Mouse (Mus musculus) forebrain, embryonic 16.5 days (tissue): ENCODE results near the gene Sostdc1. TPM values are rescaled to one million over a fixed set of nuclear protein-coding genes. Genes with fewer than 3 reads are reported as not detected.

Experiments
- ATAC-seq: fragments of 200-750 bp; cut with Nextera tagmentation; 2 replicates; pipeline ENCODE4 v1.8.0; 2017; ENCODE audit warnings: mild to moderate bottlenecking, moderate library complexity
- H3K27ac ChIP-seq: fragments of 300-500 bp; sonication (generic); 2 replicates; pipeline ENCODE4 v1.5.1; 2014; ENCODE audit warnings: low read length, control low read depth
- H3K27me3 ChIP-seq: fragments of 300-500 bp; sonication (generic); replicated peaks from 2 replicates; pipeline ENCODE4 v1.6.1; 2014; ENCODE audit warnings: low read length; ENCODE audit not compliant: control insufficient read depth, insufficient read depth
- H3K36me3 ChIP-seq: fragments of 300-500 bp; sonication (generic); 2 replicates; pipeline ENCODE4 v1.6.1; 2014; ENCODE audit not compliant: control insufficient read depth, insufficient read depth
- H3K4me1 ChIP-seq: fragments of 300-500 bp; sonication (generic); replicated peaks from 2 replicates; pipeline ENCODE4 v1.6.1; 2014; ENCODE audit warnings: low read length; ENCODE audit not compliant: control insufficient read depth, insufficient read depth
- H3K4me2 ChIP-seq: fragments of 300-500 bp; sonication (generic); 2 replicates; pipeline ENCODE4 v1.6.1; 2014; ENCODE audit warnings: mild to moderate bottlenecking, low read length, control low read depth
- H3K4me3 ChIP-seq: fragments of 300-500 bp; sonication (generic); replicated peaks from 2 replicates; pipeline ENCODE4 v1.5.1; 2014; ENCODE audit warnings: mild to moderate bottlenecking, low read length, control low read depth
- H3K9ac ChIP-seq: fragments of 300-500 bp; sonication (generic); replicated peaks from 2 replicates; pipeline ENCODE4 v1.6.1; 2014; ENCODE audit warnings: low read depth, low read length, control low read depth
- H3K9me3 ChIP-seq: fragments of 300-500 bp; sonication (generic); 2 replicates; pipeline ENCODE4 v1.6.1; 2016; ENCODE audit warnings: low read length; ENCODE audit not compliant: control insufficient read depth
- whole genome bisulfite sequencing: fragments of 180-500 bp; shearing (Covaris S2); extraction: QIAGEN DNeasy Blood & Tissue Kit; methylation state at CpG from one replicate; pipeline ENCODE4 v1.1.7; 2014; 5-methylcytosine and 5-hydroxymethylcytosine counted together
- polyA plus RNA-seq: library from polyadenylated mRNA; unstranded; fragments of >200 nt; fragmentation: Nextera tagmentation; extraction: Ambion mirVana; gene quantifications from 2 replicates; pipeline ENCODE4 v1.2.1, GENCODE M21; 2015

Sostdc1 gene
- polyA plus RNA-seq: 8.0 and 9.6 TPM in 2 replicates

DNA sequence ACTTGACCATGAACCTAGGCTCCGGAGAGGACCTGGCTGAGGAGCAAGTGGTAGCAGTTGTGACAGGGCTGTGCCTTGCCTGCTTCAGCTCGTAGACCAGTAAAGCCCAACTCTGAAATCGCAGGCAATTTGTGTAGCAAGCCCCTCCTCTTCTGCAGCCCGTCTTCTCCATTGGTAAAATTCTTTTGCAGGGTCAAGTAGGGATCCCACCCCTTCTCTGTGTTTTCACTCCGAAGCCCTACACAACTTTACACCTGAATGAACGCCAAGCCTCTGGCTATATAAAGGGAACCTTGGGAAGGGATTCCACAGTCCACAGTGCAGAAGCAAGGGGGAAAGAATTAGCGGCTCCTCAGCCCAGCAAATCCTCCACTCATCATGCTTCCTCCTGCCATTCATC lies at the start of gene Sostdc1:
TSS of gene Sostdc1 (plus strand) at position 224 of the 400 bp plus-strand sequence.
- peak within 1 kb of the TSS; percentile 32; the same call in 1 of the 2 replicates for H3K9ac ChIP-seq
- 6% methylated on average over 7 of the region's 7 CpGs for WGBS
- H3K27me3 ChIP-seq: 0 out of 2 replicates have a peak, but pooled peaks cover 2% of the 10 kb centered on the region
- H3K9me3 ChIP-seq: no peaks in the 10 kb centered on the region
- 0 out of 2 replicates have a peak within 1 kb of the TSS, but pooled peaks have one; percentile 18 for H3K27ac ChIP-seq
- H3K4me2 ChIP-seq: peak within 1 kb of the TSS; percentile 47
- peaks cover 19% of the 10 kb centered on the region for H3K4me1 ChIP-seq
- peak within 1 kb of the TSS; percentile 29 for H3K4me3 ChIP-seq
- no peaks in the 10 kb centered on the region for H3K36me3 ChIP-seq
- no peak for ATAC-seq

DNA sequence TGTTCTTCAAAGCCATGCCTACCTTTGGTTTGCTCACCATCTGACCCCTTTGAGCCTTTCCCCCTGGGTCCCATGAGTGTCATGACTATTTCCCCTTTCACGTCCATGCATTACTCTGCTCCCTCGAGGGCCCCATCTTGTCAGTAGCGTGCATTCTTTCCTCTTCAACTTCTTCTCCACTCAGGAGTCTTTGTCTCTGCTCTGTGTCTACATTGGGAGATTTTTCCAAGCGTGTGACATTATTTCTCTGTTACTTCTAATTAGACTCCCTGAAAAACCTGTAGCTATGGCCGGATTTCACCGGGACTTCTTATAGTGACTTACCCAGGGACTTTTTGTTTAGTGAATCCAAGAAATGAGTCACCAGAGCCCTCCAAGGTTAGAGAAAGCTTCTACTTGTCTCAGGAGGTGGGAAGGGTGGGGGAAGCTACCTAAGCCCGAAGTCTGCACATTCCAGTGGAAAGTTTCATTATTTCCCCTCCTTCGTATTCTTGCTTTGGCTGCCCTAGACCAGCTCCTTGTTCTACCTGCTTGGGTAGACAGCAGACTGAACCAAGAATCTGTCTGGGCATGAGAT lies 46.2 kb upstream of the Sostdc1 start:
- Histone ChIP-seq H3K9ac (no peak overlapping the region), H3K27ac (no peak overlapping the region), H3K36me3 (no peaks in the 10 kb centered on the region), H3K4me3 (no peak overlapping the region), H3K4me2 (no peak overlapping the region), H3K9me3 (no peaks in the 10 kb centered on the region), H3K27me3 (no peaks in the 10 kb centered on the region), H3K4me1 (no peaks in the 10 kb centered on the region)
- no peak for ATAC-seq
- WGBS: 88% methylated on average over 8 of the region's 8 CpGs

DNA sequence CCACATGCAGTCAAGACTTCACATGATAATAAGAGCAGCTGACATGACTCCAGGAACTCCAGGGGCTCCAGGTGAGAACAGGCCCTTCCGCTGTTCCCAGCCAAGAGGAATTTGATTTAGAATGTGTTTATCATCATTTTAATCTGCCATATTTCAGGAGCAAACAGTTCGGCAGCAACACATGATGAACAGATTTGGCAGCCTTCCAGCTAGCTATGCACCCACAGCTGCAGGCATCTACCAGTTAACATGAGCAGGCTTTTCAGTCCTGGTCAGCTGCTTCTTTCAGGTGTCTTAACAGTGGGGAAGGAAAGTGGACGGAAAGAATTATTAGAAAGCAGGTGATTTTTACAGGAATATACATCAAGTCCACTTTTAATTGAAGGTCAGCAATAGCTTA lies 39.1 kb upstream of the Sostdc1 start:
- H3K9ac ChIP-seq: no peak overlapping the region
- no peak overlapping the region for H3K4me3 ChIP-seq
- H3K27me3 ChIP-seq: no peaks in the 10 kb centered on the region
- H3K36me3 ChIP-seq: no peaks in the 10 kb centered on the region
- peak; percentile 50; the same call in 1 of the 2 replicates for ATAC-seq
- peaks cover 3% of the 10 kb centered on the region for H3K4me1 ChIP-seq
- H3K27ac ChIP-seq: no peak overlapping the region
- no peak overlapping the region for H3K4me2 ChIP-seq
- WGBS: 60% methylated on average over 3 of the region's 3 CpGs
- H3K9me3 ChIP-seq: no peaks in the 10 kb centered on the region

DNA sequence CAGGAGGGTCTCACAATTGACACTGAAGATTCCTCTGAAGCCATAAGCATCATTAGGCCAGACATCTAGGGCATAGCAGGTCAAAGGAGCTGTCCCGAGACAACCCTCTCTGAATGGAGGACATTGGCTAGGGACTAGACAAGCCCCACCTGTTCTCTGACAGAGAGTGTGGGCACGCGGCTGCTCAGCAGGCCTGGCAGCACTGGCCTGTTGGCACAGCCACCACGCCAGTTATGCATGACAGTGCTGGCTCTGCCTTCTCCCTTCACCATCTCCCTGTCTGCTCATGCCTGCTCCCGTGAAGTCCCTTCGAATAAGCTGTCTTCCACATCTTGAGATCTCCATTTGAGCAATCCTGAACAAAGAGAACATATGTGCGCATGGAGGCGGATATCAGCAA lies 24.3 kb upstream of the Sostdc1 start:
- Histone ChIP-seq H3K27me3 (no peaks in the 10 kb centered on the region), H3K36me3 (no peaks in the 10 kb centered on the region), H3K9ac (no peak overlapping the region), H3K4me3 (no peak overlapping the region), H3K4me1 (no peaks in the 10 kb centered on the region), H3K4me2 (no peak overlapping the region), H3K9me3 (no peaks in the 10 kb centered on the region), H3K27ac (no peak overlapping the region)
- 80% methylated on average over 8 of the region's 8 CpGs for WGBS
- peak; percentile 57 for ATAC-seq

DNA sequence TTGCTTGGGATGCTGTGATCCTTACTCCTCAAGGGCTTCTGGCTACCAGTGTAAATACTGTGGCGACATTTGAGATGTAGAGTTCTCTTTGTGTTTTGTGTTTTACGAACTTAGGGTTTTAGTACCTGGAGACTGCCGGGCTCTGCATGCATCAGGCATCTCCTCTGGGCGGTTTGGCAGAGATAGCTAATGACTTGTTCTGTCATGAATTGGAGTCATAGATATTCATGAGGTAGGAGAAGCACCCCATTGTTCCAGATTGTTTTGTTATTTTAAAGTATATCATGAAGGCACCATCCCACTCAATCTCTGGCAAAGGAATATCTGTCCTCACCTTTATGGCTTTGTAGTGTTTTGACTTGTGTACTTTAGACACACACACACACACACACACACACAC lies 23.5 kb upstream of the Sostdc1 start:
- H3K27me3 ChIP-seq: no peaks in the 10 kb centered on the region
- H3K36me3 ChIP-seq: no peaks in the 10 kb centered on the region
- ATAC-seq: no peak
- no peaks in the 10 kb centered on the region for H3K4me1 ChIP-seq
- no peak overlapping the region for H3K4me3 ChIP-seq
- no peaks in the 10 kb centered on the region for H3K9me3 ChIP-seq
- no peak overlapping the region for H3K4me2 ChIP-seq
- 83% methylated on average over 4 of the region's 4 CpGs for WGBS
- no peak overlapping the region for H3K9ac ChIP-seq
- H3K27ac ChIP-seq: no peak overlapping the region

DNA sequence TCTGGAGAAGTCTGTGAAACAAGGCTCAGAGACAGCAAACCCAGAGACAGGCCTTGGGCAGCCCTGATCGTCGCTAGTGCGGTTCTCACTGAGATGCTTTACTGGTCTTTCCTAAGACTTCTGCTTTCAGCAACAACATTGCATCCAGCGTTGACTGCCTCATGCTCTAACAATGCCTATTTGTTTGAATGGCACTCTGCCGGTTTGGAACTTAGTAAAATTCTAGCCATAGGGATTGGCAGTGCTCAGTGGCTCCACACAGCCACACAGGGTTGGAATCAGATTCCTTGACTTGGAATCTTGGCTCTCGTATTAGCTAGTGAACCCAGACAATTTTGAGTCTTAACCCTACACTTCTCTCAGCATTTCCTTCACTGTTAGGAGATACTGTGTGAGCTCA lies 22.6 kb upstream of the Sostdc1 start:
- Histone ChIP-seq H3K4me1 (no peaks in the 10 kb centered on the region), H3K27ac (no peak overlapping the region), H3K4me3 (no peak overlapping the region), H3K36me3 (no peaks in the 10 kb centered on the region), H3K9ac (no peak overlapping the region), H3K4me2 (no peak overlapping the region), H3K27me3 (no peaks in the 10 kb centered on the region), H3K9me3 (no peaks in the 10 kb centered on the region)
- 73% methylated on average over 6 of the region's 6 CpGs for WGBS
- no peak for ATAC-seq

DNA sequence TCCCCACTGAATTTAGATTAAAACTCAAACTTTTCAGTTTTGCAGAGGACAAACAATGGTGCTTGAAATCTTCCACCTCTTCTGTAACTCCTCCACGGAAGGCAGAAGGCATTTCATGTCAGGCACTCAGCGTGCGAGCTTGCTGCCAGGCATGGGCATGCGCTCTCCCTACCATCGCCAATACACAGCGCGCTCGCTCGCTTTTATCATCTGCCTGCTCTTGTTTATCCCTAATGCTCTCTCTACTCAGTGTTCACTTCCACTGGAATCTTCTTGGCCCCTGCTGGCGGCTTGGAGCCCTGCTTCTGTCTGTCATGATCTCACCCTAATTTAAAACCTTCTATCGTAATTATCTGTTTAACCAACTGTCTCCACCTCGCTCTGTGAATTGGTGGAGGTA lies 11.6 kb upstream of the Sostdc1 start:
- H3K4me1 ChIP-seq: peaks cover 4% of the 10 kb centered on the region; the same call in 1 of the 2 replicates
- WGBS: 53% methylated on average over 12 of the region's 12 CpGs
- 0 out of 2 replicates have a peak overlapping the region, but pooled peaks have one; percentile 5 for H3K4me3 ChIP-seq
- peak overlapping the region; percentile 29 for H3K4me2 ChIP-seq
- H3K27me3 ChIP-seq: no peaks in the 10 kb centered on the region
- ATAC-seq: peak; percentile 94
- no peak overlapping the region for H3K27ac ChIP-seq
- H3K36me3 ChIP-seq: no peaks in the 10 kb centered on the region
- no peaks in the 10 kb centered on the region for H3K9me3 ChIP-seq
- no peak overlapping the region for H3K9ac ChIP-seq

DNA sequence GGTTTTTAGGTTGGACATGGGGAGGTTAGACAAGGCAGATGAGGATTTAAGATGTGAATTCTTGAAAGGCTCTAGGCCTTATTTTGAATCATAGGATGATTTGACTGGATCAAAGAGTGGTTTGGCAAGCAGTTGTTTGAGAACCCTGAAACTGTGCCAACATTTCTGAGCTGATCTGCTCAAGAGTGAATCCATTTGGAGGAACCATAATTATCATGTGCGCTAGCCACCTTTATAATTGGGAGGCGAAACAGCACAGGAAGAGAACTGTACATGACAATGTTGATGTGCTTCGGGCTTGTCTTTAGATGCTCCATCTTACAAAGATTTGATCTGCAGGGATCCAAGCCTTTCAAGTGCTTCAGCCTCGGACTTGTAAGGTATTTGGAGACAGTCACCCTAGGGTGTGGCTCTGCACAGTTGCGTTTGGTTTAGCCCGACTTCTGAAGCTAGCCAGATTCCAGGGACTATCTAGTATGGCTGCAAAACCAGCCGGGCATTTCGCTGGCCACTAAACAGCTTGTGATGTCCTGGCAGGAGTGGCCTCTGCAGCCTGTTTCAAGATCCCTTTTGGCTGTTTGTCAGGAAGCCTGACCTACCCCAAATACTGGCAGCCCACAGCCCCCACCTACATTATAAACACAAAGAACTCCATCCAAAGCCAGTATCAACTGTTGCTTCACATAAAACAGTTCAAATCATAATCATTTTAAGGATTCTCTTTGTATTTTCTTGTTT lies 10.9 kb upstream of the Sostdc1 start:
- Histone ChIP-seq H3K9ac (no peak overlapping the region), H3K4me3 (no peak overlapping the region), H3K36me3 (no peaks in the 10 kb centered on the region), H3K9me3 (no peaks in the 10 kb centered on the region), H3K27ac (no peak overlapping the region), H3K4me1 (peaks cover 4% of the 10 kb centered on the region; the same call in 1 of the 2 replicates), H3K27me3 (no peaks in the 10 kb centered on the region), H3K4me2 (no peak overlapping the region; the same call in 1 of the 2 replicates)
- WGBS: 59% methylated on average over 8 of the region's 8 CpGs
- ATAC-seq: peak; percentile 54; the same call in 1 of the 2 replicates

DNA sequence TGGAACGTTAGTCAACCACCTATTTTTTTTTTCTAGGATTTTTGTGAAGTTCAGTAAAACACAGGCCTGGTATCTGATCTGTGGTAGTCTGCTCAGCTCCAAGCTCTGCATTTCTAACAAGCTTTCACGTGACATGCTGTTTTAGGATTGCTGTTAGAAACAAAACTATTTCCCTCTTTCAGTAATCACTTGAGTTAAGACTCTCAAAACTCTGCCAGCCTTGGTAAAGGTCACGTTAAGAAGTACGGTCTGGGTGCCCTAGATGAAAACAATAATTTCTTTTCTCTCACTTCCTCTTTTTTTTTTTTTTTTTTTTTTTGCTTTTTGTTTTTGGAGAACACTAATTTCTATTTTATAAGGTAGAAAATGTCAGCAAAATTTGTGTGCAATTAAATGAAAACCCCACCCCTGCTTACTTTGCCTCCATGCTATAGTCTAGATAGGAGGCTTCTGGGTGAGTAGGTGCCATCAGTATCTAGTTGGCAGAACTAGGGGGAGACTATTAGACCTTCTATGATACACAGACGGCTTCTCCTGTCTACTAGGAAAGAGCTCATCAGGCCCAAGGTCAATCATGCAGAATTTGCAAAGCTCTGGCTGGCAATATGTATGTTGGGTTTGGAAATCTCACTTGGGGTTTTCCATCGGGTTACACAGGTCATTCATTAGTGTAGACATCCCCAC lies 5.1 kb upstream of the Sostdc1 start:
- Histone ChIP-seq H3K9ac (no peak overlapping the region), H3K9me3 (no peaks in the 10 kb centered on the region), H3K4me2 (no peak overlapping the region), H3K36me3 (no peaks in the 10 kb centered on the region), H3K4me3 (no peak overlapping the region), H3K27ac (no peak overlapping the region), H3K27me3 (no peaks in the 10 kb centered on the region), H3K4me1 (peaks cover 2% of the 10 kb centered on the region)
- no peak for ATAC-seq
- 86% methylated on average over 6 of the region's 6 CpGs for WGBS
